Mouse (Mus musculus): ENCODE data around the gene Hipk3. TPM values are rescaled to one million over a fixed set of nuclear protein-coding genes. Genes with fewer than 3 reads are reported as not detected.

The Hipk3 gene
- polyA plus RNA-seq, 1 experiment from 2014 or later, result 45.5 TPM

DNA sequence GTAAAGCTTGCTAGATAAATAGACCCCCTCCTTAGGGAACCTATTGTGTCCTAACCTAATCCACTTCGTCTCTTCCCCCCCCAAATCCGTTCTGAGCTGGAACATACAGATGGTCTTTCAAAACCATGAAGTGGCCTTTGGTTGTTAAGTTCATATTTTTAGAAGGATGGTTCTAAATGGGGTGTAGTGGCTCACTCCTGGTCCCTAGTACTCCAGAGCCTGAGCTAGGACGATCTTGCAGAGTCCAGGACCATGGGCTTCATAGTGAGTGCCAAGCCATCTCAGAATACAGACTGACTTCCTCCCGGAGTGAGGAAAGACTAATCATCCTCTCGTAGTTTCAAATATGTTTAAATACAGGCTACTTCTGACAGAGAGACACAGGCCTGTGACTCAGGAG is 2.0 kb upstream of the Hipk3 start:
- in situ Hi-C loops (cut with MboI; ENCODE audit: low pct_unique_long_range_greater_than_20kb), result no loop called here

DNA sequence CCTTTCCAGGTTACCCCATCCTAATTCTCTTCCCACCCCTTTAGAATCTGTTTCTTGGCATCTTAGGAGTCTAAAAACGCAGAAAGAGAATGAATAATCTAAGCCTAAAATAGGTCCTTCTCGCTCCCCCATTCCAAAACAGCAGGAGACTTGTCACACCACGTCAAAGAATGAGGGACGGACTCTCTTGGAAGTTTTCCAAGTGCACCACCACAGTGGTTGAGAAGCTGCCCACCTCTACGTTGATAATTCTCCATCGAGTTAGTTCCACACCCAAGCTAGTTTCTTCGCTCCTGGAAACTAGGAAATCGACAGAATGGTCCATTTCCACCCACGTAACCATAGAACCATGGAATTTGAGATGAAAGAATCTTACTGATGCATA is 547 bp upstream of the Hipk3 start:
- ChIA-PET POLR2A (no interaction called here), CTCF (interaction anchor here (0.6 to 1.0 kb wide), 2 partner anchors 246 to 399 kb away, joined by 3 to 4 read pairs; partner anchors contain the start of gene Cd59a)
- in situ Hi-C loops (cut with MboI; ENCODE audit: low pct_unique_long_range_greater_than_20kb), result loop anchor here (5.0 kb wide), 2 partner anchors 42 to 93 kb away; no protein-coding TSS in a partner anchor
- no peak for DNase-seq (ENCODE audit: low read depth, low spot score)
- no peak for ATAC-seq
- TF ChIP-seq CTCF (IDR thresholded peaks at IDR 0.05), result no peak
- H3K27me3 ChIP-seq, result no peaks in the 10 kb centered on the region

More for the DNA sequence above, 2.0 kb upstream of the Hipk3 start:
- CTCF ChIA-PET, result interaction anchor here (1.2 kb wide), 1 partner anchor 28 kb away, joined by 3 read pairs; no protein-coding TSS in a partner anchor
- H3K27me3 ChIP-seq, result no peaks in the 10 kb centered on the region
- no peak for ATAC-seq
- no peak for DNase-seq (ENCODE audit: low read depth, low spot score)
- POLR2A ChIA-PET, result interaction anchor here (1.3 kb wide), 1 partner anchor 94 kb away, joined by 3 read pairs; the partner anchor contains the start of gene Cstf3
- TF ChIP-seq CTCF (IDR thresholded peaks at IDR 0.05), result no peak

- peak; percentile 49 for DNase-seq (ENCODE audit: low read depth, low spot score)
- no peaks in the 10 kb centered on the region for H3K27me3 ChIP-seq
- in situ Hi-C loops (cut with MboI; ENCODE audit: low pct_unique_long_range_greater_than_20kb), result loop anchor here (5.0 kb wide), 2 partner anchors 41 to 94 kb away; no protein-coding TSS in a partner anchor
- POLR2A ChIA-PET, result no interaction called here
- peak; percentile 51 for TF ChIP-seq CTCF (IDR thresholded peaks at IDR 0.05)
- CTCF ChIA-PET, result no interaction called here
- ATAC-seq, result peak; percentile 72
These were observed 960 bp downstream of the Hipk3 start for GRCm38 (mm10) chr2:104493021-104493950.

DNA sequence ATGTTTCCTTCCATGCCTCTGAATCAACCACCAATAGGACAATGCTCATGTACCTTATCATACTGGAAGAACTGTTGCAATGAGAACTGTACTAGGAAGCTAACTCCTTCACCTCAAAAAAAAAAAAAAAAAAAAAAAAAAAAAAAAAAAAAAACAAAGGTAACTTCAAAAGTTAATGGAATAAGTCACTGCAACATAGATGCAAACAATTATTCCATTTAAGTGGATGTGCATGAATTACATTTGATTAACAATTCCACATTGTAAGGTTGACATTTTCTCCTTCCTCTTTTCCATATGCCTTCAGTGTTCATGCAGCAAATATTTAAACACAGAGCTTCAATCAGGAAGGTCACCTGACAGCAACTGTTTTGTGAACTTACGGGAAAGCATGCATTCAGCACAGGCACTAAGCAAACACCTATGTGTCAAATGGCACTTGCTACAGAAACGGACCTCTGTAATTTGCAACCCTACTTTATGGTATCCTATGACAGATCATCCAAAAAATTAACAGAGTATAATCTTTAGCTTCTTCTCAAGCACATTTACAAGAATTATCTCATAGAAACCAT is 2.9 kb downstream of the Hipk3 start:
- no peaks in the 10 kb centered on the region for H3K27me3 ChIP-seq
- ChIA-PET POLR2A (interaction anchor here (0.7 kb wide), 1 partner anchor 46 kb away, joined by 8 read pairs; no protein-coding TSS in a partner anchor), CTCF (interaction anchor here (0.9 to 2.5 kb wide), 5 partner anchors 8 to 46 kb away, joined by 3 to 11 read pairs (median 5); no protein-coding TSS in a partner anchor)
- no peak for TF ChIP-seq CTCF (IDR thresholded peaks at IDR 0.05)
- ATAC-seq, result no peak
- in situ Hi-C loops (cut with MboI; ENCODE audit: low pct_unique_long_range_greater_than_20kb), result loop anchor here (5.0 kb wide), 2 partner anchors 39 to 96 kb away; no protein-coding TSS in a partner anchor
- no peak for DNase-seq (ENCODE audit: low read depth, low spot score)

DNA sequence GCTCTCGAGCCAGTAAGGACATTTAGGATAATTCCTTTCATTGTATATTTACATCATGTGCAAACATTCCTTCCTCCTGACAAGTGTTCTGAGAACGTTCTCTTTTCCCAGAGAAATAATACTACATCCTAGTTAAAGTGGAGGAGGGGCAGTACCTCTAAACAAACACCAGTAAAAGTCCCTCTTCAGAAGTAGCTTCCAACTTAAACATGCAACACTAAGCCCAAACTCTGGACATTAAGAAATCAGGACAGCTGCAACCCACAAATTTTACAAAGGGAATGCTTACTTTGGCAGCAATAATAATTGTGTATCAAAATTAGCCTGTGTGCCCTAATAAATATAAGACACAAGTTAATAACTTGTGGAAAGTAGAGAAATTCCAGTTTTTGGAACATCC is 3.5 kb downstream of the Hipk3 start:
- no peaks in the 10 kb centered on the region for H3K27me3 ChIP-seq
- in situ Hi-C loops (cut with MboI; ENCODE audit: low pct_unique_long_range_greater_than_20kb), result loop anchor here (5.0 kb wide), 2 partner anchors 38 to 97 kb away; no protein-coding TSS in a partner anchor
- DNase-seq (ENCODE audit: low read depth, low spot score) (no peak), ATAC-seq (no peak)
- POLR2A ChIA-PET, result interaction anchor here (0.7 kb wide), 1 partner anchor 46 kb away, joined by 8 read pairs; no protein-coding TSS in a partner anchor
- CTCF ChIA-PET, result interaction anchor here (0.9 to 2.5 kb wide), 4 partner anchors 9 to 45 kb away, joined by 3 to 11 read pairs (median 4); no protein-coding TSS in a partner anchor
- no peak for TF ChIP-seq CTCF (IDR thresholded peaks at IDR 0.05)

DNA sequence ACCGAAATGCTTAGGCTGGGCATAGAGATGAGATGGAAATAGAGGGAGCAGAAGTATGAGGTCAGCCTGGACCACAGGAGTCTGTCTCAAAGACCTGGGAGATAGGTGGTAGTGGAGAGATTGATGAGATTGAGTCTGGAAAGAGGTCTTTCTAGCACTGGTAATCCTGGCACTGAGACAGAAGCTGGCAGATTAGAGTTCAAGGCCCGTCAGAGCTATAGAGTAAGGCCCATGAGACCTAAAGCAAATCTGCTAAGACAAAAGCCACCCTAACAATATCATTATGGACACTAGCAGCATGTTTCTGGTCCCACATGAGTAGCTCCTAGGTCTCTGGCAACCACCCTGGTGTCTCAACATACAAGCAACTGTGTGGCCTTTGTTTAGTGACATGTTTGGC is 4.4 kb downstream of the Hipk3 start:
- in situ Hi-C loops (cut with MboI; ENCODE audit: low pct_unique_long_range_greater_than_20kb), result loop anchor here (5.0 kb wide), 2 partner anchors 38 to 97 kb away; no protein-coding TSS in a partner anchor
- TF ChIP-seq CTCF (IDR thresholded peaks at IDR 0.05), result no peak
- no peak for ATAC-seq
- H3K27me3 ChIP-seq, result no peaks in the 10 kb centered on the region
- POLR2A ChIA-PET, result no interaction called here
- DNase-seq (ENCODE audit: low read depth, low spot score), result no peak
- CTCF ChIA-PET, result interaction anchor here (1.1 to 1.2 kb wide), 2 partner anchors 11 to 35 kb away, joined by 3 to 4 read pairs; no protein-coding TSS in a partner anchor

DNA sequence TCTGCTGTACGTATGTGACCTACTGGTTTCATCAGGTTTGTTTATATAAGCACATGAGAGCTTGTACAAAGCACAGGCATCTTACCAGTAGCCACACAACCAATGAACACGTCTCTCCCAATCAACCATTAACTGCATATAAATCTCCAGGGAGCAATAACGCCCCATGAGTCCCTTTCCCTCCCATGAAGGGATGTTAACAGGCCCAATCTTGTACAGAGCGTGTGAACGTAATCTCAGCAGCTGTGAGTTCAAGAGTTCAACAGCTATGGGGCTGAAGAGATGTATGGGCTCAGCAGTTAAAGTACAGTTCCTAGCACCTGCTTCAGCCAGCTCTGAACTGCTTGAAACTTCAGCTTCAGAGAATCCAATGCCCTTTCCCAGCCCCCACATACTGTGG is 9.8 kb downstream of the Hipk3 start:
- no peak for TF ChIP-seq CTCF (IDR thresholded peaks at IDR 0.05)
- DNase-seq (ENCODE audit: low read depth, low spot score) (no peak), ATAC-seq (no peak)
- H3K27me3 ChIP-seq, result no peaks in the 10 kb centered on the region
- ChIA-PET POLR2A (interaction anchor here (0.7 kb wide), 1 partner anchor 34 kb away, joined by 4 read pairs; no protein-coding TSS in a partner anchor), CTCF (interaction anchor here (0.9 to 1.7 kb wide), 3 partner anchors 20 to 48 kb away, joined by 3 to 7 read pairs (median 3); no protein-coding TSS in a partner anchor)
- in situ Hi-C loops (cut with MboI; ENCODE audit: low pct_unique_long_range_greater_than_20kb), result no loop called here

DNA sequence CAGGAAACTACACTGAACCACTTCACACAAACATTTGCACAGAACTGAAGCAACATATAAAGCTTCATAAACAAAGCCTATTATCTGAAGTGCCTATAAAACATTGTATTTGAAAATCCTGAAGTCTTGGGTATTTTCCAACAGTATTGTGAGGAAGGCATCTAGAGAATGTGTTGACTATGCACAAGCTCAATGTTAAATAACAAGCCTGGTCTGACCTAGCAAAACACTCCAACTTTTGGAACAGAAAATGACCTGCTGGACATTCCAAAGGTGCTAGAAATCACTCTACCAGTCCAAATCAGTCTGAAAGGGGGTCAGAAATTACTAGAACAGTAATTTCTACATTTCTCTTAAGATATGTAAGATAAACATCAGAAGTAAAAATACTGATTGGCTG is 12.1 kb downstream of the Hipk3 start:
- ChIA-PET CTCF (interaction anchor here (0.8 to 0.9 kb wide), 3 partner anchors 9 to 49 kb away, joined by 3 to 4 read pairs (median 3); no protein-coding TSS in a partner anchor), POLR2A (no interaction called here)
- no peaks in the 10 kb centered on the region for H3K27me3 ChIP-seq
- DNase-seq (ENCODE audit: low read depth, low spot score) (no peak), ATAC-seq (no peak)
- in situ Hi-C loops (cut with MboI; ENCODE audit: low pct_unique_long_range_greater_than_20kb), result no loop called here
- TF ChIP-seq CTCF (IDR thresholded peaks at IDR 0.05), result no peak

DNA sequence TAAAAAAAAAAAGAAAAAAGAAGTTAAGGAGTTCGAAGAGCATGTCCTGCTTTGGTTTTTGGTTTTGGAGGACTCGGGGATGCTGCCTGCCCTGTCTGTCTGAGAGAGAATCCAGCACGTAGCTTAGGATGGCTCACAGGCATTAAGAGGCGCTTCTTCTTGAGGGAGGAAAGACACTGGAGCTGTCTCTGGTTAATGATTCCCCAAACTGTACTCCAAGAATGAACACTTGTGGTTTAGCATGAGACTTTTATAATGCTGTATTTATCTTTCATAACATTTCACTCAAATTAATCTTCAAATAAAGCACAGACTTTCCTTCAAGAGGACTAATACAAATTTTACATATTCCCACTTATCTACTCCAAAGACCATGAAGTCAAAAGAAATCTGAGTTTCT is 15.2 kb downstream of the Hipk3 start:
- in situ Hi-C loops (cut with MboI; ENCODE audit: low pct_unique_long_range_greater_than_20kb), result no loop called here
- no peak for TF ChIP-seq CTCF (IDR thresholded peaks at IDR 0.05)
- H3K27me3 ChIP-seq, result no peaks in the 10 kb centered on the region
- peak; percentile 80 for ATAC-seq
- DNase-seq (ENCODE audit: low read depth, low spot score), result peak; percentile 58
- ChIA-PET POLR2A (no interaction called here), CTCF (interaction anchor here (1.4 to 1.7 kb wide), 4 partner anchors 9 to 20 kb away, joined by 3 to 4 read pairs (median 4); no protein-coding TSS in a partner anchor)

DNA sequence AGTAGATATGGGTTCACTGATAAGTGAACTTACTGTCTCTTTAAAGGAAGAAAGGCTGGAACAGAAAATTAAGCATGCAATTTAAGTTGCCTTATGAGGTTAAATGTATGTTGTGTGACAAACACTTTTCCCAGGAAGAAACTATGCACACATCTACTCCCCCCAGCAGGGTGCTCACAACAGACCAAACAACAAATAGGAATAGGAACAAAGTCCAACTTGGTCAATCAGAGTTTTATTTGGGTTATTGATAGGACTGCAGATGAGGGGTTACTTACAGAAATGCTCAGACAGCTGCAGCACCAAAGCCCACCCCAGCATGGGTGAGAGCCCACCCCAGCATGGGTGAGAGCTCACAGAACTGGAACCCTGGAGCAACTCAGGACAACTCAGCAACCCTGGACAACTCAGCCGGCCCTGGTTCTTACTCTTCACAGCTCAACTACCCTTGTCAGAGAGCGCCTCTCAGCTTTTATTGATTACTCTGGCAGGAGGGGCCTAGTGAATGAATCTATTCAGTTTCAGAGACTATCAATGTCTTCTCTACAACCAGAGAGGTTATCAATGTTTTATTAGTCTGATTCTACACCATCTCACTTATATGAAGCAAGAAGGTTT is 16.7 kb downstream of the Hipk3 start:
- CTCF ChIA-PET, result no interaction called here
- DNase-seq (ENCODE audit: low read depth, low spot score), result no peak

More for the DNA sequence above, 16.7 kb downstream of the Hipk3 start:
- in situ Hi-C loops (cut with MboI; ENCODE audit: low pct_unique_long_range_greater_than_20kb), result no loop called here
- ATAC-seq, result no peak
- POLR2A ChIA-PET, result no interaction called here
- no peak for TF ChIP-seq CTCF (IDR thresholded peaks at IDR 0.05)
- H3K27me3 ChIP-seq, result no peaks in the 10 kb centered on the region

Measured in Patski (cell line).